Mouse (Mus musculus): Measurements from ENCODE around the gene Ube2h.

Ube2h gene

DNA sequence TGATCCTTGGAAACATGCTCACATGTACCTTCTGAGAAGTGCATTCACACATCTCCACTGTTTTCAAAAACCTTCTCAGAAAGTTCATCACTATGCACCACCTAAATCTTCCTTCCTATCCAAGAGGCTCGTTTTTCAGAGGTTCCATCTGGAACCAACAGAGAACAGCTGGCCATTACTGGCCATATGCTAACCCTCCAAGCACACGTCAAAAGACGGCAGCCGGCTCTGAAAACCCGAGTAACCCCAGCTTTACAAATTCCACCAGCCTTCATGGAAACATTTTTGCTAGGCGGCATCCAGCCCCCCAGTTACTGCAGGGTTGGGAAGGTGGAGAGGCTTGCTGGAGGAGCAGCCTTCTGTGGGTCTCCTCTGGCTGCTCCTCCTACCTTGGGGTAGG is 122.3 kb downstream of the Ube2h start:
- DNase-seq, result no peak

DNA sequence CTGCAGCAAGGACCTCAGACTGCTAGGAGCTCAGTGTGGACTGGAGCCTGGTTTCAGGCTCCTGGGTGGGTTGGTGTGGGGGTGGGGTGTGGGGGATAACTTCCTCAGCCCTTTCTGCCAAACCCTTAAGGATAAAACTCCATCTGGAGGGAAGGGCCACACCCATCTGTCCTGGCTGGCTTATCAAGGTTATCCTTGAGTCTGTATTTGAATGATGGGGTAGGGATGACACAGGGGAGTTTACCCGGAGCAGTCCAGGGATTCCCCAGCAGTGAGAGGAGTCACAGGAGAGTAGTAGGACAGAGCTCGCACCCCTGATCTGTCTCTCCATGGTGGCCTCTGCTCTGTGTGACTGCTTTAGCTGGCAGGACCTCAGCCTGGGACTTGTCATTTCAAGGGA is 124.0 kb downstream of the Ube2h start:
- DNase-seq, result no peak

DNA sequence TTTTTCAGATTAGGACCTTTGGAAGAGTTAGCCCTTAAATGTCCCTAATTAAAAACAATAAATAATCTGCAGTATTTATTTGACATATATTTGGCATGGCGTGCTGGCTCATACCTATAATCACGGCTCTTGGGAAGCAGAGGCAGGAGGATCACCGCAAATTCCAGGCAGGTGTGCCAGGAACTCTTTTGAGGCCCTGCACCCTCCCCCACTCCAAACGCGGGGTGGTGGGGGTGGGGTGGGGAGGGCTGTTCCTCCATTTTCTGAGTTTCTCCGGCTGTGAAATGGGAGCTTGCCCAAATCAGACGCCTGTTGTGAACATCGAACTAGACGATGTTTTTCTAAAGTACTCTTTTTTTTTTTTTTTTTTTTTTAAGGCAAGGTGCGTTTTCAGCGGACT is 125.3 kb downstream of the Ube2h start:
- no peak for DNase-seq

DNA sequence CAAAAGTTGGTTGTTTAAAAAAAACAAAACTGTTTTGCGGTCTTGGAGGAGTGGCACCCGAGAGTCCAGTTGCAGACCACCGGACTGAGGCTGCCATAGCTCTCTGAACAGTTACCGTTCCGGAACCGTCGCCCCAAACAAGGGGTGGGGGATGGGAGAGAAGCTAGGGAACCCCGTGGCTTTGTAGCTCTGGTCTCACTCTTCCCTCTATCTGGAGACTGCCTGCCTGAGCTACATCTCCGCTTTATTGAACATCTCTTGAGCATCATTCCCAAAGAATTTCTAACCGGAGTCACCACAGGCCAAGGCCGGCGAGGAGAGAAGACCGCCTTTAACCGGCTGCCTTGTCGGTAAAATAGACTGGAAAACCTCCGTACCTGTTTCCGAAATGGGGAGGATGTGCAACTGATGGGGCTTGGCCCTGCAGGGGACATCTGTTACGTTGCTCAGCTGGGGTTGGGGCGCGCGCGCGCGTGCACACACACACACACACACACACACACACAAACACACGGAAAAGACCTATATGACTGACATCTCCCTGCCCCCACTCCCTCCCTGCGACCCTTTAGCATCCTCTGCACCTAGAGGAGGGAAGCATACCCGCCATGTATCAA is 126.2 kb downstream of the Ube2h start:
- DNase-seq, result no peak

GRCm38 (mm10) chr6:30177305-30177704 is 127.0 kb downstream of the Ube2h start:
- DNase-seq, result no peak

GRCm38 (mm10) chr6:30176496-30176895 is 127.8 kb downstream of the Ube2h start:
- DNase-seq, result no peak

GRCm38 (mm10) chr6:30175918-30176421 is 128.4 kb downstream of the Ube2h start:
- DNase-seq, result no peak

- DNase-seq, result no peak
These were observed 129.0 kb downstream of the Ube2h start for GRCm38 (mm10) chr6:30175225-30175917.

DNA sequence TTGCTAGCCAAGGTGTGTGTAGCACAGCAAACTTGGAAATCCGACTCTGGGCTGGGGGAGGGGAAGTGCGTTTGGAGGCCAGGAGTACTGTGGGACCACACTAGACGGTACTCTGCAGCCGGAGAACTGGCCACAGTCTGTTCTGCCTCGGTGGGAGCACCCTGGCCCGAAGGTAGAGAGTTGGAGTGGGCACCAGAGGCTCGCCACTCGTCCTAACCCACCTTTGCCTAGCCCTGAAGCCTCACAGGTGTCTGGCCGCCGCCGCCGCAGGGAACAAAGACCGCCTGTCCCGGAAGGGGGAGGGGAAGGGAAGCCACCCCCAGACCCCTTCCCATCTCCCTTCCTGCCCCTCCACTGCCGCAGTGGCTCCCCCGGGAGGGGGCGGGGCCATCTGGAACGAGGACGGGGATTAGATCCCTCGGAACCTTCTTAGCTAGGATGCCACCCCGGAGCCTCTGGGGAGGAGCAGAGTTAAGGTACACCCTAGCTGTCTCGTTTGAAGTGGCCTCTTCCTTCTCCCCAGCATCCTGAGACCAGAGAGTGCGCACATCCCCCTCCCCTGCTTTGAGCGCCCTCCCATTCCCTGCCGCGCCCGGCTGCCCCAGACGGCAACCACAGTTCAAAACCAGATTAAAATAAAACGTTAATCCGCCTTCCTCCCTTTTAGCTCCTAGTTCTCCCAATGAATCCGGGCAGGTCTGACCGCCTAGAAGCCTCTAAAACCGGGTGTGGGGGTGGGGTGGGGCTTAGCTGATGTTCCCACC is 129.7 kb downstream of the Ube2h start:
- DNase-seq, result no peak

DNA sequence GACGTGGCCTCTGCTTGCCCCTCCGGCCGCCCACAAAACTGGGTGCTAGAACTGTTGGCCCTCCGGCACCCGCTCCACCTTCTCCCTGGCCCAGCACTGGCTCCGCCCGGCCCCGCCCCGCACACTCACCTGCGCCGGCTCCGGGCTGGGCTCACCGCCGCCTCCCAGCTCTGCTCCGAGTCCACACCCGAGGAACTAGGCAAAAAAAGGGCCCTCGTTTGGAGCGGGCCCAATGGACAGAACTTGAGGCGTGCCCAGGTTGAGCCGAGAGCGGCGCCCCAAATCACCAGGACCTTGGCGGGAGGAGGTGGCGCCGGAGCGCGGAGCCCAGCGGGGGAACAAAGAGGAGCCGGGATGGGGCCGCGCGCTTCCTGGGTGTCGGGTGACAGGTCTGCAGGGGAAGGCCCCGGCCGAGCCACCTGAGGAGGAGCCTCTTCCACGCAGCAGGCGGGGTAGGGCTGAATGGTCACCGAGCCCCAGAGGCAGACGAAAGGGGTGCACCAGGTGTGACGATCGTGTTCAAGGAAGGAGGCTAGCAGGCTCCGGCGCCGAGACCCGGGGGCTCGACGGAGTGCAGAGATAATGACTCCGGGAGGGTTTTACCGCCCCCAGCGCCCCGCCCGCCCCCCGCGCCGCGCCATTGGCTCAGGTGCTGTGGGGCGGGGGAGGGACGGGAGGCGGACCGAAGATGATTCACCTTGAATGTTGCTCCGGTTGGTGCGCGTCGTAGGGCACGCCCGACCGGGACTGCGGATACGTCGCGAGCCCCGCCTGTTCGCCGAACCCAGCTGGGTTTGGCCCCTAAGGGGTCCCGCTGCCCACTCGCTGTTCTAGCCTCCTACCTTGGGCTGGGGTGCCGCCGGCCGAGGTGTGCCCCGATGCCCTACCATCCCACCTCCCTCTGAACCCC is 130.5 kb downstream of the Ube2h start:
- no peak for DNase-seq

- no peak for DNase-seq
These were observed 131.4 kb downstream of the Ube2h start for GRCm38 (mm10) chr6:30172820-30173550.

DNA sequence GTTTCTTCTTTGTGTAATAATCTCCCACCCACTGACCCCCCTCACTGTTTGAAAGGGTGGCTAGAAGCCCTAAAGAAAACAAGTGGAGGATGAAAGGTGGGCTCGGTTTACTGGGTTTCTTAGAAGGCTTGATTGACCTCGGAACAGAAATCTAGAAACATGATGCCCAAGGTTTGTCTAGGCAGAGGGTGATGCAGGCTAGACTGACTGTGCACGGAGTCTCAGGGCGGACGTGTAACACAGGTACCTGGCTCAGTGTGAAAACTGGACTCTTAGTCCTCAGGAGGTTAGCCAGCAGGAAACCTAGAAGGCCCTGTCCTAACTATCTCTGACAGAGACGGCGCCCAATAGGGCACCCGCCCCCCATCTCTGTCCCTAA is 131.9 kb downstream of the Ube2h start:
- no peak for DNase-seq

- no peak for DNase-seq
These were observed 132.4 kb downstream of the Ube2h start for GRCm38 (mm10) chr6:30171967-30172366.

DNA sequence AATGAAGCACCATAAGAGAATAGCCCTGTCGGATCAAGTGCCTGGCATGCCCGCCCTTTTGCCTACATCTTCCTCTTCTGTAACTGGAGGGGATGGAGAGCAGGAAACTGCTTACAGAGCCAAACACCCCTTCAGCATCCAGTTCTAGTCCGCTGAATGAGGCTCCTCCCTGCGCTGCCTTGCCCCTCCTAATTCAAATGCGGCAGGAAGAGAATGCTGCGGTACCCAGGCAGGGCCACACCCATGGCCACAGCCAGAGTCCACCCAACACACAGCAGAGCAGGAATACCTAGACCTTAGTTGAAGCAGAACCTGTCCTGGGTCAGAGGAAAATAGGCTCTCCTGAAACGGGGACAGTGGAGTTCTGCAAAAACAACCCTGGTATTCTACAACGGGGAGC is 133.1 kb downstream of the Ube2h start:
- no peak for DNase-seq

GRCm38 (mm10) chr6:30169148-30169547 is 135.2 kb downstream of the Ube2h start:
- no peak for DNase-seq

DNA sequence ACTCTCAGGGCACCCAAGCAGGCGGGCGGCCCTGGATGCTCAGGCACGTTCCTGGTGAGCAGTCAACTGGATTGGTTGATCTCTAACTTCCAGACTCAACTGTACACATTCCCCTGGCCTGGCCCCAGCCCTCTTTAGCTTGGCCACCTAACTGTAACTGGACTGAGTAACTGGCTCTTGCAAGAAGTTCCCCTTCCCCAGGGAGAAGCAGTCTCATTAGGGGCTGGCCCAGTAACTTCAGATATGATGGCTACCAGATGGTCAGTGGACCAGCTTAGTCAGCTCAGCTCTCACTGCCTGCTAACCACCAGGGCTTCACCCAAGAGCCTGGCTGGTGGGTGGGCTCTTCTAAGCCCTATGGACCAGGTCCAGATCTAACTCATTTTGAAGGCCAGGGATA is 136.1 kb downstream of the Ube2h start:
- no peak for DNase-seq

- DNase-seq, result no peak
These were observed 137.1 kb downstream of the Ube2h start for GRCm38 (mm10) chr6:30167192-30167591.

DNA sequence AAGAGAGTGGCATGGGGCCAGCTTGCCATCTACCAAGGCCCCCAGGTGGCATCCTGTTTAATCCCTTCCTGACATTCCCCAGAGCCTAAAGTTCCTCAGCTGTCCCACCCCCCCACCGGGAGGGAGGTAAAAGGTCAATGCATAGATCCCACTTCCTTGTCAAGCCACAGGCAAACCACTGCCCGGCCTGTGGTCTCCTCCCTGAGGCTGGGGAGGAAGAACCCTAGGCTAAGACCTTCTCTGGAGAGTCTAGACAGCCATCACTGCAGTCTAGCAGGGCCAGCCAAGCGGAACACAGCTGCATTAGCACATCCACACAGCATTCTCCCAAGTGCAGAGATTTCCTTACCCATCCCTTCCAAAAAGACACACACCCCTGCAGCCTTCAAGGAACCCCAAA is 138.0 kb downstream of the Ube2h start:
- DNase-seq, result no peak

GRCm38 (mm10) chr6:30162091-30162490 is 142.2 kb downstream of the Ube2h start:
- no peak for DNase-seq

DNA sequence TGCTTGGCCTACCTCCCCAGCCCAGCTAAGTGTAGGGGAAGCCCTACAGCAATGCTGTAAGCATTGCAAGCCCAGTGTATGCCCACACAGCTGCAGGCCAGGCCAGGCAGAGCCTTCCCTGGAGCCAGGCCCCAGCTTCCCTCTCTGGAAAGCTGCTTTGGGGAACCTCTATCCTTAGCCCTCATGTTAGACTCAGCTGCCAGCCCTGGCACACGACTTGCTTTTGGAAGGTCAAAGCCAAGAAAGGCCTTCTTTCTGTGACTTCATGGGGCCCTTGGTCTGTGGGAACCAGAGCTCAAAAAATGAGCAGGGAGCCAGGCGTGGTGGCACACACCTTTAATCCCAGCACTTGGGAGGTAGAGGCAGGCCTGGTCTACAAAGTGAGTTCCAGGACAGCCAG is 142.7 kb downstream of the Ube2h start:
- no peak for DNase-seq
